Mouse (Mus musculus) Patski (cell line): ENCODE data around the gene Hamp2. TPM values are rescaled to one million over a fixed set of nuclear protein-coding genes. Genes with fewer than 3 reads are reported as not detected.
"Not testable (repeated sequence)": the region's sequence is repeated elsewhere in the genome, so short reads cannot be mapped to it uniquely, and the experiment has no call there.

Experiments used
- ATAC-seq: fragments of 100-300 bp; one replicate; pipeline ENCODE4 v1.8.0; 2021
- CTCF ChIA-PET: fragments of 350-600 bp; sonication (Branson Sonifier 250); formaldehyde crosslinking; loops from one replicate; lab custom pipeline; 2022; ENCODE audit warnings: inconsistent platforms; lab: Charles Lee
- POLR2A ChIA-PET: fragments of 350-600 bp; sonication (Branson Sonifier 250); formaldehyde crosslinking; loops from one replicate; lab custom pipeline; 2022; ENCODE audit warnings: antibody characterized with exemption, inconsistent platforms; lab: Charles Lee
- DNase-seq: peaks from one replicate; pipeline ENCODE4 v3.0.0-alpha.2; 2011; ENCODE audit warnings: low read depth, low spot score
- H3K27me3 ChIP-seq: fragments of 371-371 bp; one replicate; pipeline ENCODE4 v1.5.1; 2021
- CTCF ChIP-seq: fragments of 100-300 bp; IDR thresholded peaks from one replicate; pipeline ENCODE4 v1.5.1; 2021
- in situ Hi-C: fragments of 300-500 bp; cut with MboI; formaldehyde crosslinking; loops from 3 replicates; pipeline ENCODE4 v1.11.1; 2018; ENCODE audit warnings: low pct_unique_long_range_greater_than_20kb, mixed read lengths
- polyA plus RNA-seq: library from polyadenylated mRNA; unstranded; gene quantifications from one replicate; pipeline ENCODE4 v1.2.3, GENCODE M21; 2021

Hamp2 gene
- not detected for polyA plus RNA-seq

- H3K27me3 ChIP-seq, CTCF ChIA-PET, DNase-seq, ATAC-seq, in situ Hi-C loops: not testable (repeated sequence)
- POLR2A ChIA-PET: interaction anchor here (1.1 kb wide), 1 partner anchor 20 kb away, joined by 4 read pairs; no protein-coding TSS in a partner anchor
Measured at GRCm38 (mm10) chr7:30924581-30924980, at the start of gene Hamp2. TSS of gene Hamp2 (minus strand) at chr7:30924681.

- H3K27me3 ChIP-seq: no peaks in the 10 kb centered on the region
- in situ Hi-C loops: no loop called here
- TF ChIP-seq CTCF: peak; percentile 98
- POLR2A ChIA-PET: interaction anchor here (0.7 kb wide), 1 partner anchor 17 kb away, joined by 3 read pairs; the partner anchor contains the start of gene Usf2
- CTCF ChIA-PET: interaction anchor here (0.6 to 1.6 kb wide), 6 partner anchors 8 to 100 kb away, joined by 3 to 7 read pairs (median 3); no protein-coding TSS in a partner anchor
- DNase-seq (peak; percentile 63), ATAC-seq (peak; percentile 90)
Measured at GRCm38 (mm10) chr7:30973501-30974289, 49.2 kb upstream of the Hamp2 start, which contains the start of gene Fam187b. TSS of gene Fam187b (plus strand) at chr7:30973790.

GRCm38 (mm10) chr7:30973251-30973500 is 48.7 kb upstream of the Hamp2 start, which contains the start of gene Lsr:
TSS of gene Lsr (minus strand) at chr7:30973464.
- POLR2A ChIA-PET: interaction anchor here (0.7 kb wide), 1 partner anchor 16 kb away, joined by 3 read pairs; the partner anchor contains the start of gene Usf2
- TF ChIP-seq CTCF: no peak
- ATAC-seq: no peak
- CTCF ChIA-PET: interaction anchor here (1.4 to 1.6 kb wide), 3 partner anchors 8 to 100 kb away, joined by 3 to 7 read pairs (median 5); no protein-coding TSS in a partner anchor
- in situ Hi-C loops: no loop called here
- H3K27me3 ChIP-seq: no peaks in the 10 kb centered on the region
- DNase-seq: no peak

- ChIA-PET POLR2A (interaction anchor here (0.7 kb wide), 1 partner anchor 16 kb away, joined by 3 read pairs; the partner anchor contains the start of gene Usf2), CTCF (interaction anchor here (1.4 kb wide), 1 partner anchor 11 kb away, joined by 3 read pairs; no protein-coding TSS in a partner anchor)
- TF ChIP-seq CTCF: no peak
- in situ Hi-C loops: no loop called here
- ATAC-seq: no peak
- H3K27me3 ChIP-seq: no peaks in the 10 kb centered on the region
- DNase-seq: no peak
Measured at GRCm38 (mm10) chr7:30972426-30973250, 48.2 kb upstream of the Hamp2 start.

- ChIA-PET POLR2A (no interaction called here), CTCF (no interaction called here)
- DNase-seq (no peak), ATAC-seq (no peak)
- no peaks in the 10 kb centered on the region for H3K27me3 ChIP-seq
- TF ChIP-seq CTCF: no peak
- in situ Hi-C loops: no loop called here
Measured at GRCm38 (mm10) chr7:30971901-30972300, 47.4 kb upstream of the Hamp2 start.

- POLR2A ChIA-PET: no interaction called here
- H3K27me3 ChIP-seq: no peaks in the 10 kb centered on the region
- CTCF ChIA-PET: no interaction called here
- no peak for ATAC-seq
- in situ Hi-C loops: no loop called here
- no peak for DNase-seq
- TF ChIP-seq CTCF: no peak
Measured at GRCm38 (mm10) chr7:30969174-30969573, 44.7 kb upstream of the Hamp2 start.

- no peak for ATAC-seq
- in situ Hi-C loops: no loop called here
- TF ChIP-seq CTCF: no peak
- no peak for DNase-seq
- ChIA-PET CTCF (no interaction called here), POLR2A (no interaction called here)
- no peaks in the 10 kb centered on the region for H3K27me3 ChIP-seq
Measured at GRCm38 (mm10) chr7:30968611-30969010, 44.1 kb upstream of the Hamp2 start.

- DNase-seq (no peak), ATAC-seq (no peak)
- ChIA-PET POLR2A (no interaction called here), CTCF (interaction anchor here (2.0 kb wide), 1 partner anchor 7 kb away, joined by 7 read pairs; the partner anchor contains the start of genes Fam187b and Lsr)
- in situ Hi-C loops: no loop called here
- TF ChIP-seq CTCF: no peak
- H3K27me3 ChIP-seq: no peaks in the 10 kb centered on the region
Measured at GRCm38 (mm10) chr7:30966657-30967056, 42.2 kb upstream of the Hamp2 start.

GRCm38 (mm10) chr7:30965677-30966076 is 41.2 kb upstream of the Hamp2 start:
- in situ Hi-C loops: no loop called here
- POLR2A ChIA-PET: interaction anchor here (0.7 kb wide), 1 partner anchor 8 kb away, joined by 4 read pairs; no protein-coding TSS in a partner anchor
- no peaks in the 10 kb centered on the region for H3K27me3 ChIP-seq
- ATAC-seq (no peak), DNase-seq (no peak)
- no peak for TF ChIP-seq CTCF
- CTCF ChIA-PET: interaction anchor here (2.0 kb wide), 1 partner anchor 8 kb away, joined by 7 read pairs; the partner anchor contains the start of genes Fam187b and Lsr

GRCm38 (mm10) chr7:30964366-30964765 is 39.9 kb upstream of the Hamp2 start:
- H3K27me3 ChIP-seq: no peaks in the 10 kb centered on the region
- in situ Hi-C loops: no loop called here
- ChIA-PET CTCF (no interaction called here), POLR2A (no interaction called here)
- TF ChIP-seq CTCF: no peak
- DNase-seq (no peak), ATAC-seq (no peak)
